Mouse (Mus musculus): ENCODE results near the gene Atrn.

DNA sequence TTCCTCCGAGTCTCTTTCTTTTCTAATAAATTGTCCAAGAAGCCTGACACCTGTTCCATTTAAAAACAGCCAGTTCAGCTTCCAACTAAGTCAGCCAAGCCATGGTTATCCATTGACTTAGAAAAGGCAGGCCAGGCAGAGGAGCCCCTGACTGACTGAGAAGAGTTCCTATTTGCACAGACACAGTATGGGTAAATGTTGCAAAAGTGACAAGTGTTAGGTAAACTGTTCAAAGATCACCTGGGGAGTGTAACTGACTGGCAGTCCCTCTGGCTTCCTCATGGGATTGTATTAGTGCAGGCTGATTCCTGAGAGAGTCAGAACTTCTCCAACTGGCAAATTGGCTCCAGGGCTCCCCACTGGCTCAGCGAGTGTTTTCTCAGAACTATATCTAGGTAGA is 8.4 kb upstream of the Atrn start:
- TF ChIP-seq CTCF (IDR thresholded peaks at IDR 0.05; ENCODE audit: borderline replicate concordance, extremely low read depth, insufficient read depth, insufficient read length) (no peak), POLR2A (IDR thresholded peaks at IDR 0.05; ENCODE audit: borderline replicate concordance, extremely low read depth, insufficient read depth, insufficient read length, poor library complexity, severe bottlenecking) (no peak)

Measured in brain, embryonic 14.5 days (tissue).